8 mouse cellular contexts compared by ENCODE assay signal in the genomic region with DNA sequence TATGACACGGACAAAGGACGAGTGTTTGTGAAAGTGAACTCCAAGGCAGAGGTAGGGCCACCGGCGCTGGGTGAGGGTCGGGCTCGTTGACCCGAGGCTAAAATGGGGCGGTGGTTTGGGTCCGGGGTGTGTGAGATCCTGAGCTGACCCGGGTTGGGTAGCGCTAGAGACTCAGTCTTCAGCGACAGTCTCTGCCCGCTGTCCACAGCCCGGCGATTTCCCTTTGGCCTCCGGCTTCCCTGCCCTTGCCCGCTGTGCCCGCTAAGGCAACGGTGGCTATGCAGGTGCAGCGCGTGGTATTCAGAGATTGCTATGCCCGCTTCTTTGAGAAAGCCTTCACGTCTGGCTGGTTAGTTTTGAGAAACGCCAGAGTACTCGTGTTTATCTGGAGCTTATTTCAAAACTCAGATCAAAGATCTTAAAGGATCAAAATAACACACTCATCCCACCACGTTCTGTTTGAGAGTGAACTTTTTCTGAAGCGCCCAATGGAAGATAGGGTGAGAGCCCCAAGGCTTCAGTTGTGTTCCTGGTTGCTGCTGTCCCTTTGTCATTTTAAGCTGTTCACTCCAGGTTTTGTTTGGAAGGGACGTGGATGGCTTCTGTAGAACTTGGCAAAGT. TPM values are rescaled to one million over a fixed set of nuclear protein-coding genes. Genes with fewer than 3 reads are reported as not detected.
DNase-seq lines count a peak whose midpoint lies in the region; ATAC-seq and TF ChIP-seq lines count a peak whose summit lies in the region.

No protein-coding gene starts in this region.

- H3K27me3 ChIP-seq in cerebellum, adult 2 months (ENCODE audit: control insufficient read depth, insufficient read depth, low read length), result no peaks in the 10 kb centered on the region
- H3K27me3 ChIP-seq in forebrain, postnatal 0 days (ENCODE audit: insufficient read depth, low read length), result no peaks in the 10 kb centered on the region
- H3K27me3 ChIP-seq in liver, postnatal 0 days (ENCODE audit: insufficient read depth, low read length), result no peaks in the 10 kb centered on the region
- H3K27me3 ChIP-seq in stomach, embryonic 15.5 days (replicated peaks), result no peaks in the 10 kb centered on the region

- peak overlapping the region; percentile 53; the same call in 1 of the 2 replicates for H3K27ac ChIP-seq in cerebellum, adult 2 months (ENCODE audit: insufficient read depth, low read length)
- no peak overlapping the region for H3K27ac ChIP-seq in ES-E14 (ENCODE audit: insufficient read depth, low read depth, low read length, poor library complexity, severe bottlenecking)
- H3K27ac ChIP-seq in forebrain, postnatal 0 days (ENCODE audit: low read depth, low read length), result no peak overlapping the region
- peak overlapping the region; percentile 71 for H3K27ac ChIP-seq in liver, postnatal 0 days (ENCODE audit: low read depth)
- H3K27ac ChIP-seq in stomach, embryonic 15.5 days, result 0 out of 2 replicates have a peak overlapping the region, but pooled peaks have one; percentile 44

- peak; percentile 54 for ATAC-seq in forebrain, postnatal 0 days
- peak; percentile 69 for ATAC-seq in liver, postnatal 0 days
- peak; percentile 51 for ATAC-seq in stomach, embryonic 15.5 days (ENCODE audit: insufficient read depth, low FRiP score, low read depth)

- H3K4me3 ChIP-seq in cerebellum, adult 2 months (replicated peaks; ENCODE audit: insufficient read depth, low read depth, low read length), result peak overlapping the region; percentile 90
- peak overlapping the region; percentile 67 to 93 for H3K4me3 ChIP-seq in ES-E14 (ENCODE audit: insufficient read depth in 1 of 2, low read depth in 1 of 2, low read length in 2 of 2, poor library complexity in 1 of 2, severe bottlenecking in 1 of 2)
- peak overlapping the region; percentile 67 for H3K4me3 ChIP-seq in forebrain, postnatal 0 days (ENCODE audit: low read depth, low read length)
- peak overlapping the region; percentile 89 for H3K4me3 ChIP-seq in liver, postnatal 0 days (ENCODE audit: low read depth, low read length)
- H3K4me3 ChIP-seq in stomach, embryonic 15.5 days (replicated peaks), result peak overlapping the region; percentile 79

- peak overlapping the region; percentile 81 for H3K4me2 ChIP-seq in forebrain, postnatal 0 days (ENCODE audit: low read depth)
- H3K4me2 ChIP-seq in liver, postnatal 0 days (ENCODE audit: low read depth, low read length), result peak overlapping the region; percentile 88
- peak overlapping the region; percentile 81 for H3K4me2 ChIP-seq in stomach, embryonic 15.5 days

- in situ Hi-C loops in ES-E14 (cut with MboI; ENCODE audit: low sequenced_read_pairs in 2 of 2, unreplicated experiment in 2 of 2), result no loop called here

- H3K9me3 ChIP-seq in ES-E14 (ENCODE audit: control insufficient read depth, insufficient read depth, low read depth, low read length), result no peaks in the 10 kb centered on the region
- H3K9me3 ChIP-seq in forebrain, postnatal 0 days (ENCODE audit: low read length), result no peaks in the 10 kb centered on the region
- H3K9me3 ChIP-seq in liver, postnatal 0 days (ENCODE audit: low read length), result no peaks in the 10 kb centered on the region
- no peaks in the 10 kb centered on the region for H3K9me3 ChIP-seq in stomach, embryonic 15.5 days

- no peak for TF ChIP-seq CTCF in cerebellum, adult 2 months (IDR thresholded peaks at IDR 0.05; ENCODE audit: borderline replicate concordance, insufficient read depth, low read depth, low read length)
- no peak for TF ChIP-seq CTCF in forebrain, postnatal 0 days (IDR thresholded peaks at IDR 0.05; ENCODE audit: low read depth)
- TF ChIP-seq CTCF in liver, postnatal 0 days (IDR thresholded peaks at IDR 0.05; ENCODE audit: low read depth), result no peak

- DNase-seq in cerebellum, adult 2 months, result no peak
- DNase-seq in cerebellum, postnatal 14 days, result no peak
- no peak for DNase-seq in ES-E14 (ENCODE audit: low read depth, low spot score)
- DNase-seq in forebrain, postnatal 0 days, result no peak
- no peak for DNase-seq in liver, postnatal 0 days
- no peak for DNase-seq in urinary bladder, postnatal 14 days (ENCODE audit: low spot score)
- DNase-seq in cerebellum, adult 9-11 months, result no peak

- peak overlapping the region; percentile 62 for H3K9ac ChIP-seq in ES-E14 (ENCODE audit: insufficient read depth, low read depth, low read length, poor library complexity, severe bottlenecking)
- peak overlapping the region; percentile 62 for H3K9ac ChIP-seq in forebrain, postnatal 0 days
- H3K9ac ChIP-seq in liver, postnatal 0 days (replicated peaks), result peak overlapping the region; percentile 86
- peak overlapping the region; percentile 55 for H3K9ac ChIP-seq in stomach, embryonic 15.5 days

- no peaks in the 10 kb centered on the region; the same call in 1 of the 2 replicates for H3K4me1 ChIP-seq in cerebellum, adult 2 months (ENCODE audit: control insufficient read depth, insufficient read depth, low read length)
- peaks cover 0 to 2% of the 10 kb centered on the region in 2 experiments; a peak in 1 of 4 replicates for H3K4me1 ChIP-seq in ES-E14 (ENCODE audit: control insufficient read depth in 2 of 2, insufficient read depth in 2 of 2, low read length in 2 of 2, poor library complexity in 1 of 2)
- no peaks in the 10 kb centered on the region for H3K4me1 ChIP-seq in forebrain, postnatal 0 days (ENCODE audit: insufficient read depth)
- H3K4me1 ChIP-seq in liver, postnatal 0 days (ENCODE audit: insufficient read depth), result peaks cover 11% of the 10 kb centered on the region
- no peaks in the 10 kb centered on the region for H3K4me1 ChIP-seq in stomach, embryonic 15.5 days

- no peak for TF ChIP-seq POLR2A in cerebellum, adult 2 months (IDR thresholded peaks at IDR 0.05; ENCODE audit: borderline replicate concordance, insufficient read depth, low read length)

- no peaks in the 10 kb centered on the region for H3K36me3 ChIP-seq in ES-E14 (ENCODE audit: control insufficient read depth, insufficient read depth, low read length, poor library complexity, severe bottlenecking)
- H3K36me3 ChIP-seq in forebrain, postnatal 0 days (ENCODE audit: insufficient read depth), result no peaks in the 10 kb centered on the region
- peaks cover 16% of the 10 kb centered on the region for H3K36me3 ChIP-seq in liver, postnatal 0 days (replicated peaks; ENCODE audit: insufficient read depth, low read length)
- no peaks in the 10 kb centered on the region for H3K36me3 ChIP-seq in stomach, embryonic 15.5 days

- WGBS in cerebellum, adult 2 months, result under 1% methylated on average over 28 of the region's 28 CpGs
- under 1% methylated on average over 28 of the region's 28 CpGs for WGBS in forebrain, postnatal 0 days
- under 1% methylated on average over 28 of the region's 28 CpGs for WGBS in liver, postnatal 0 days (ENCODE audit: insufficient replicate concordance)
- under 1% methylated on average over 28 of the region's 28 CpGs for WGBS in stomach, embryonic 15.5 days

- TF ChIP-seq EP300 in liver, postnatal 0 days (IDR thresholded peaks at IDR 0.05; ENCODE audit: low read depth), result no peak

TF ChIP-seq in ES-E14, 5 proteins besides CTCF, POLR2A, EP300 and RAD21:
- TF ChIP-seq ZC3H11A (IDR thresholded peaks at IDR 0.05; ENCODE audit: borderline replicate concordance, low read depth, low read length), result no peak
- no peak for TF ChIP-seq ZNF384 (IDR thresholded peaks at IDR 0.05; ENCODE audit: low read depth, low read length)
- TF ChIP-seq MAFK (IDR thresholded peaks at IDR 0.05; ENCODE audit: insufficient read depth, low read depth, low read length), result no peak
- TF ChIP-seq HCFC1 (IDR thresholded peaks at IDR 0.05; ENCODE audit: borderline replicate concordance, insufficient read depth, low read length), result no peak

RNA-seq across cellular contexts. Expression of a gene that starts 0.5 kb away (rescaled TPM):
- 37.7 and 38.0 TPM in 2 replicates for polyA plus RNA-seq in cerebellum, adult 2 months (2012; rRNA removed)
- total RNA-seq in ES-E14 (2012; rRNA removed), result 6.2 and 9.9 TPM in 2 replicates
- total RNA-seq in forebrain, postnatal 0 days (2014; rRNA removed), result 19.0 and 19.7 TPM in 2 replicates
- polyA plus RNA-seq in forebrain, postnatal 0 days (2015; fragmentation: Nextera tagmentation; extraction: Ambion mirVana), result 7.0 and 8.2 TPM in 2 replicates
- polyA plus RNA-seq in liver, postnatal 0 days (2015; fragmentation: Nextera tagmentation; extraction: Ambion mirVana), result 12.2 and 14.6 TPM in 2 replicates
- polyA plus RNA-seq in stomach, embryonic 15.5 days (2015; fragmentation: Nextera tagmentation; extraction: Ambion mirVana), result 7.8 and 9.9 TPM in 2 replicates

RNA-seq across cellular contexts. Expression of a gene that starts 13.1 kb away (rescaled TPM):
- polyA plus RNA-seq in cerebellum, adult 2 months (2012; rRNA removed), result 57.6 and 59.5 TPM in 2 replicates
- total RNA-seq in ES-E14 (2012; rRNA removed), result 0.16 and 0.18 TPM in 2 replicates
- 2.9 and 3.3 TPM in 2 replicates for total RNA-seq in forebrain, postnatal 0 days (2014; rRNA removed)
- polyA plus RNA-seq in forebrain, postnatal 0 days (2015; fragmentation: Nextera tagmentation; extraction: Ambion mirVana), result 2.8 and 3.1 TPM in 2 replicates
- polyA plus RNA-seq in liver, postnatal 0 days (2015; fragmentation: Nextera tagmentation; extraction: Ambion mirVana), result 14.6 and 19.2 TPM in 2 replicates
- 2.1 and 3.6 TPM in 2 replicates for polyA plus RNA-seq in stomach, embryonic 15.5 days (2015; fragmentation: Nextera tagmentation; extraction: Ambion mirVana)

RNA-seq across cellular contexts. Expression of a gene that starts 30.1 kb away (rescaled TPM):
- polyA plus RNA-seq in cerebellum, adult 2 months (2012; rRNA removed), result 76.8 and 77.5 TPM in 2 replicates
- 68.6 and 70.6 TPM in 2 replicates for total RNA-seq in ES-E14 (2012; rRNA removed)
- 75.3 and 90.8 TPM in 2 replicates for total RNA-seq in forebrain, postnatal 0 days (2014; rRNA removed)
- 49.3 and 56.5 TPM in 2 replicates for polyA plus RNA-seq in forebrain, postnatal 0 days (2015; fragmentation: Nextera tagmentation; extraction: Ambion mirVana)
- polyA plus RNA-seq in liver, postnatal 0 days (2015; fragmentation: Nextera tagmentation; extraction: Ambion mirVana), result 20.0 and 21.2 TPM in 2 replicates
- 34.6 and 38.7 TPM in 2 replicates for polyA plus RNA-seq in stomach, embryonic 15.5 days (2015; fragmentation: Nextera tagmentation; extraction: Ambion mirVana)

RNA-seq across cellular contexts. Expression of a gene that starts 33.6 kb away (rescaled TPM):
- 3.3 and 3.8 TPM in 2 replicates for polyA plus RNA-seq in cerebellum, adult 2 months (2012; rRNA removed)
- total RNA-seq in ES-E14 (2012; rRNA removed), result not detected in 2 replicates
- total RNA-seq in forebrain, postnatal 0 days (2014; rRNA removed), result 19.5 and 19.7 TPM in 2 replicates
- 16.4 and 22.3 TPM in 2 replicates for polyA plus RNA-seq in forebrain, postnatal 0 days (2015; fragmentation: Nextera tagmentation; extraction: Ambion mirVana)
- 0.58 and 0.60 TPM in 2 replicates for polyA plus RNA-seq in liver, postnatal 0 days (2015; fragmentation: Nextera tagmentation; extraction: Ambion mirVana)
- polyA plus RNA-seq in stomach, embryonic 15.5 days (2015; fragmentation: Nextera tagmentation; extraction: Ambion mirVana), result 7.1 and 7.6 TPM in 2 replicates

Comparison
In these comparisons a context has a peak if more than half of its experiments do, and no peak if none do; other contexts are left out.
1. H3K27ac ChIP-seq: peak in cerebellum, adult 2 months (single experiment), liver, postnatal 0 days (single experiment) and stomach, embryonic 15.5 days (single experiment); none in ES-E14 (single experiment) and forebrain, postnatal 0 days (single experiment).
2. Peak in every context shown above with its lines, with median percentiles within 50 percentile points of each other: H3K4me3 ChIP-seq, H3K9ac ChIP-seq, ATAC-seq and H3K4me2 ChIP-seq.